Mouse (Mus musculus): ENCODE measurements around the gene Naa80.

GRCm38 (mm10) chr9:107547026-107547425, 31.7 kb upstream of the Naa80 start, which contains the start of gene Zmynd10:
- TF ChIP-seq CTCF (conservative IDR thresholded peaks at IDR 0.05; ENCODE audit: low read length): no peak
- TF ChIP-seq POU5F1 (IDR thresholded peaks at IDR 0.05; ENCODE audit: borderline replicate concordance, low read length): no peak
